Mouse (Mus musculus): ENCODE measurements around the gene Mtmr10.

Mtmr10 gene

DNA sequence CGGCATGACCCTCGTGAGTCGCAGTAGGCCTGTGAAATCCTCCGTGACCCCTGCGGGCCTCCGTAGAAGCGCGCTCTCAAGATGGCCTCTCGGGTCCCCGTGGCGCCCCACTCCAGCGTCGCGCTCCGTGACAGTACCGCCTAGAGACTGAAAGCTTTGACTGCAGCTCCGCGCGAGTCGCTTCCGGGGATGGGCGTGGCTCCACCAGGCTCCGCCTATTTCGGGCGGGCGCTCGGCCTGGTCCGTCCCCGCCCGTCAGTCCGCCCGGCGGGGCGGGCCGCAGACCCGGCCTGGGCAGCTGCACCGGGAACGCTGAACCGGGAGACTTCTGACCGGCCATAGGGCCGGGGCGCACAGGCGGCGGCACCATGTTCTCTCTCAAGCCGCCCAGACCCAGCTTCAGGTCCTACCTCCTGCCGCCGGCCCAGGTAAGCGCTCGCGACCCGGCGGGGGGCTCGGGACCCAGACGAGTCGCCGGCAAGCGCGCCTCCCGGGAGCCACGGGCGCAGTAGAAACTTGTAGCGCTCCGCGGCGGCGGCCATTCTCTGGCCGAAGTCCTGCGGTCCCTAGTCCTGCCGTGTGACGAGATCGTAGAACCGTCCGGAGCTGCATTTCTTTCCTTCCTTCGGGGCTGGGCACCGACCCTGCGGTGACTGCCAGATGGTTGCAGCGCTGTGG is at the start of gene Mtmr10:
Gene Mtmr10 (plus strand): TSS at position 240 of the 678 bp plus-strand sequence.
- peak; percentile 98 for DNase-seq

- DNase-seq = no peak
Measured at GRCm38 (mm10) chr7:64237747-64238146, 49.7 kb upstream of the Mtmr10 start.

DNA sequence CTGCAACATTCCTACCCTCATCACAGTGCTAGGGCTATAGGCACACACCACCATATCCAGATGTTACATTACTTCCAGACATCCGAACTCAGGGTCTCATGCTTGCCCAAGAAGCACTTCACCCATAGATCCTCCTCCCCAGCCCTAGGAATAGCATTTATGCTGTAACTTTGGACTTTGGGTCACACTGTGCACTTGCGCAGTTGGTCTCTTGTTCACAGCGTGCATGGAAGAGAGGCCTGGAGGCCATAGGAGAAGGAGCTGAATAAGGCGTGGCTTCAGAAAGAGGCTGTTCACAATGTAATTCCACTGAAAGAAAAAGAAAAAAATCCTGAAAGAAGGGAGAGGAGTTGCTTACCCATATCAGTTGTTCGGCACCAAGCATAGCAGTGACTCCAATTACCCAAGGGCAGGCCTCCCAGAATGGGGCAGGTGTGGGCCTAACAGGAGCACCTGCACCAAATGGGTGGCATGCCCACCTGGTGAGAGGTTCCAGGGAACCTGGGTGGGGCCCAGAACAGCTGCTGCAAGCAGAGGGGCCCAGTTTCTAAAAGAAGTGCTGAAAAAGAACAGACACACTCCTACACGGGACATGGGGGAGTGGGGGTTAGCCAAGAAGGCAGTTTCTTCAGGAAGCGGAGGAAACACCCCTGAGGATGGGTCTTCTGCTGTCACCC is 48.9 kb upstream of the Mtmr10 start:
- no peak for DNase-seq

- no peak for DNase-seq
Measured at GRCm38 (mm10) chr7:64239138-64239805, 48.2 kb upstream of the Mtmr10 start.

GRCm38 (mm10) chr7:64239806-64240315 is 47.6 kb upstream of the Mtmr10 start:
- DNase-seq = peak; percentile 5 to 6

DNA sequence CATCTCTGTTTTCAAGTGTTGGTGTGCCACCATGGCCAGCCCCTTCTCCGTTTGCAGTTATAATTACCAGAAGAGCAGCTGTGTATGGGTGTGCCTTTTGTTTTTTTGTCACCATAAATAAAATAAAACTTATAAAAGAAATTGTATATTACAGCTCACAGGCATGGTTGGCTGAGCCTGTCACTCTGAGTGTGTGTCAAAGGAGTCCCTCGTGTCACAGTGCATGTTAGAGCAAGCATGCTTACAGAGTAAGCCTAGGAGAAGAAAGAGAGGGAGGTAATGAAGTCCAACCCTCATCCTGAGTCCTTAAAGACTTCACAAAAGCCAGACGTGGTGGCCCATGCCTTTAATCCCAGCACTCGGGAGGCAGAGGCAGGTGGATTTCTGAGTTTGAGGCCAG is 45.0 kb upstream of the Mtmr10 start:
- DNase-seq = no peak

GRCm38 (mm10) chr7:64244371-64244770 is 43.1 kb upstream of the Mtmr10 start:
- DNase-seq = no peak

GRCm38 (mm10) chr7:64246713-64247112 is 40.7 kb upstream of the Mtmr10 start:
- DNase-seq = no peak

- DNase-seq = no peak
Measured at GRCm38 (mm10) chr7:64248352-64248751, 39.1 kb upstream of the Mtmr10 start.

DNA sequence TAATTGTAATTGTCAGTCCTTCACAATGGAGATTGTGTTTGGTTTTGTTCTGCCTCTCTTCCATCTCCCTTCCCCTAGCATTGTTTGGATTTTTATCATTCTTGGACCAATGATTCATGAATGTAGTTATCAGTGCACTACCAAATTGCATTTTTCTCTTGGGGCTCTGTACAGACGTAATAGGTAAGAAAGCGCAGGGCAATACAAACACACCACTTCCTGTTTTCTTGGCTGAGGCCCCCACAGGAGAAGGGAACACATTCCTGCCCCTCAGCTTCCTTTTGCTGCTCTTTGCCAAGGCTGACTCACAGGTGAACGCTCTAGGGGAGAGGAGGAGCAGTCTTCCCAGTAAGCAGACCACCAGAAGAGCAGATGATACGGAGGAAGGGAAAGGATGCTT is 37.7 kb upstream of the Mtmr10 start:
- no peak for DNase-seq

GRCm38 (mm10) chr7:64250417-64250816 is 37.0 kb upstream of the Mtmr10 start:
- no peak for DNase-seq

DNA sequence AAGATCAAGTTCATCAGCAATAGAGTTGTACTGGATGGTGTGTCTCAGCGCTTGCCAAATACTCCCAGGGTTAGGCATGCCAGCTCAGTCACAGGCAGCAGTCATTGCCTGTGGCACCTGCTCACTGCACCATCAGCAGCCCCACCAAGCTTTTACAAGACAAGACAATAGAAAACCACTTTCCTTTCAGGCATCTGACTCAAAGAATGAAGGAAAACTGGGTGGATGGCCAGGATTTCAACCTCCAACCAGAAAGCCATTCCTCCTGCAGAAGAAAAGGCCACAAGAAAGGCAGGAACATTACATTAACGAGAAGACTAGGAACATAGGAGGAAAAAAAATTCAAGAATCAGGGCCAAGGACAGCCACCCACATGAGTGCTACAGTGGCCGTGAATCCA is 33.7 kb upstream of the Mtmr10 start:
- DNase-seq = no peak

DNA sequence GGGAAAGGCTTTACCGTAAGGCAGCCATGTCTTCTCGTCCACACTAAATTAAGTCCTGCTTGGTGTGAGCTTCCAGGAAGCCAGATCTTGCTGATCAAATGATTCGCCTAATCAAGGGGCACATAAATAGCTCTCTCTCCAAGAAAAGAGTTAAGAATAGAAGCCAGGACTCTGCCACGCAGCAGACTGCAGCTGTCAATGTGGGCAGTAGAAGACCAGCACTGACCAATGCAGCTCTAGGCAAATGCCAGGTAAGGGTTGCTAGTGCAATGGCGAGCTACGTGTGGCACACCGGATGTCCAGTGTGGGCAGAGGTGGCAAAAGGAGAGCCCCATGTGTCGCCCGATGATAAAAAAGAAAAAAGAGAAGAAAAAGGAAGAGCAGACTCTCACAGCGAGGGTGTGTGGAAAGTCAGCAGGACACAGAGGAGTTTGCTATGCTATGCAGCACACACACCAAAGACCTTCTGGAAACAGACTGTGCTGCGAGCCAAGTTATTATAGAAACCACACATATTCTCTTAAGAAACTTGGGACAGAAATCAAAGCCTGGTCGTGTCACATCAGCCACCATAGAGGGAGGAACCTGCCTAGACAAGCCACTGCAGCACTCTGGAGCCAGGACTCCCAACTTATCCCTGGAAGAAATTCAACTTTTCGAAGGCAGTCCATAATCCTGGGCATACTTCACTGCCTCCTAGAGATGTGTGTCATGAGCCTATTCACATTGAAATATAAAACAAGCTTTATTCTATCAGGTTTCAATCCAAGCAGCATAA is 21.8 kb upstream of the Mtmr10 start:
- no peak for DNase-seq

DNA sequence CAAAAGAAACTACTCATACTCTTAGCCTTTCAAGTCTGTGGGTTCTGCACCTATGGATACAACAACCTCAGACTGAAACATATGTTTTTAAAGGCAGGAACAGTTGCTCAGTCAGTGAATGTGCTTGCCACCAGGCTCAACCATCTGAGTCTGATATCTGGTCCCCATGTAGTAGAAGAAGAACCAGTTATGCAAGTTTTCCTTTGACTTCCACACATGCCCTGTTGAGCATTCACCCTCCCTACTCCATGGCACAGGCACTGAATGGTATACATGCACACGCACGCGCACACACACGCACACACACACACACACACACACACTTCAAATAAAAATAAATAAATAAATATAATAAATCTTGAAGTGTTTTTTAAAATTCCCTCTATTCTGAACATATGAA is 20.9 kb upstream of the Mtmr10 start:
- DNase-seq = no peak

DNA sequence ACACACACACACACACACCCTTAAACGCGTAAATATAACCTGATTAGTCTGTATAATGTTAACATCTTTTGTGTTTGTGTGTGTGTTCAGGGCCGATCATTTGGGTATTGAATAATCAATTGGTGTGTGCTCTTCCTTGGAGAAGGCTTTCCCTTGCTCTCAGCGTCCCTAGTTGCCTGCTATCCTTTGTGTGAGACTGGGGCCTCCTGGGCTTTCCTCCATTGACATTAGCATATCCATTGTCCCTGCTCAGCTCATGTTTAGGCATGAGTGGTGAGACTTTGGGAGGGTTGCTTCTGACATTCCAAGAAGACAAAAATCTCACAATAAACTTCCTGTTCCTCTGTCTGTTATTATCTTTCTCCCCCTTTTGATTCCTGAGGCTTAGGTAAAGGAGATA is 15.5 kb upstream of the Mtmr10 start:
- no peak for DNase-seq

GRCm38 (mm10) chr7:64275518-64275917 is 11.9 kb upstream of the Mtmr10 start:
- DNase-seq = no peak

DNA sequence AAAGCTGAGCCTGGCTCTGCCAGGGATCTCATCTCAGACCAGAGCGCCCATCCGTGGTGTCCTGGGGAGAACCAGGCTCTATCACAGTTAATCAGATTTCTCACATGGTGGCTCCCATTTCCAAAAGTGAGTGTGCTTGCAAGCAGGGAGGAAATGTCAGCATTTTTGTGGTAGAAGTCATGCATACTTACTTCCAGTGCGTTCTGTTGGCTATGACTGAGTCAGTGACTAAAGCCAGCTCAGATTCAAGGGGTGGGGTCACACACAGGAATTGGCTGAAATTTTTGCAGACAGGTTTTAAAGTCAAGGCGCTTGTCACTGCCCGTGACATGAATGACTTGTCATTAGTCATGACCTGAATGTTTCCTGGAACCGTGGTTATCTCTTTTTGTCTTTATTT is 10.5 kb upstream of the Mtmr10 start:
- no peak for DNase-seq

DNA sequence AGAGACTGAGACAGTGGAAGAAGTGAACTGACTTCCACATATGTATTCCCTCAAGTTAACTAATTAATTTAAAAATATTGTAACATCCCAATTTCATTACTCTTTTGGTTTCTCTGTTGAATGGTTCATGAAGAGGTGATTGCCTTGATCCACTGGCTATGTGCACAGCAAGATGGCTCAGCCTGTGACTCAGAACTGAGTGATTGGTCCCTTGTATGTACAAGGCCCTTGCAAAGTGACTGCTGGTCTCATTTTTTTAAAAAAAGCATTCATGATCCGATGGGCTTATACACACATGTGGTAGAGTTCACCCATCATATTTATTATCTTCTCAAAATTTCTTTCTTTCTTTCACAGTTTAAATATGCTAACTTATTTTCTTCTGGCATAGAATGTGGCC is 8.9 kb upstream of the Mtmr10 start:
- DNase-seq = no peak

DNA sequence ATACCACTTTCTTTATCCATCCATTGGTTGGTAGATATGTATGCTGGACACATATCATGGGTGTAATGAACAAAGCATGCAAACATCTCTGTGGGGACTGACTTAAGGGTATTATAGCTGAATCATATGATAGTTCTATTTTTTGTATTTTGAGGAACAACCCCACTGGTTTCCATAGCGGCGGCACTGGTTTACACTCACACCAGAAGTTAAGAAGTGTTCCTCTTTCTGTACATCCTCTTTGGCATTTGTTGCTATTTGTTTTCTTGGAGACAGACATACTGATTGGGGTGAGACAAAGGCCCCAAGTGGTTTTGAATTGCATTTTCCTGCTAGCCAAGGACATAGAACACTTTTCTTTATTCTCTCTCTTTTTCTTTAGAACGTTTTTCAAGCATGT is 7.9 kb upstream of the Mtmr10 start:
- DNase-seq = no peak

GRCm38 (mm10) chr7:64286566-64286965 is 887 bp upstream of the Mtmr10 start:
- peak; percentile 39 to 58 for DNase-seq

GRCm38 (mm10) chr7:64289416-64289815 is 2.0 kb downstream of the Mtmr10 start:
- peak; percentile 73 to 74 for DNase-seq

DNA sequence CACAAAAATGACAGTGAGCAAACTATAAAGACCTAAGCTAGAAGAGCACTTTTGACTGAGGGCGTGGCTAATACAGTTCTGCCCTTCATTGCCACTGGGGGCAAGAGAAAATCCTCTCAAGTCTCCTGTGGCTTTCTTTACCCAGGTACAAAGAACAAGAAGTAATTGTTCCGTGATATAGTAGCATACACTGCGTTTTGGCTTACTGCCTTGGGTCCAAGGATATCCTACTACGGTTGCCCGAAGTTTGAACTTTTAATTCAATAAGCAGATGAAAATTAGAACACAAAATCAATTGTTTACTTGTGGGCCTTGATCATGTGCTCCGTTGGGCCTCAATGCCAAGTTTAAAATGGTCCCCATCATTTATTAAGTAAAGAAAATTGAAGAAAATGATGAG is 3.0 kb downstream of the Mtmr10 start:
- DNase-seq = no peak

- no peak for DNase-seq
Measured at GRCm38 (mm10) chr7:64291722-64292121, 4.3 kb downstream of the Mtmr10 start.
